Mouse (Mus musculus) cortical plate, adult 2 months (tissue): ENCODE data around the gene Lpar5.

Experiments
- CTCF ChIP-seq: fragments of 200-500 bp; IDR thresholded peaks from 2 replicates; pipeline ENCODE4 v1.5.1; 2011; ENCODE audit warnings: mild to moderate bottlenecking, control low read depth, low read length; ENCODE audit not compliant: insufficient read depth; ENCODE audit errors: extremely low read depth
- POLR2A ChIP-seq: fragments of 200-500 bp; IDR thresholded peaks from 2 replicates; pipeline ENCODE4 v1.6.1; 2011; ENCODE audit warnings: mild to moderate bottlenecking, low read length, control low read depth; ENCODE audit not compliant: insufficient read depth; ENCODE audit errors: extremely low read depth

- TF ChIP-seq POLR2A (no peak), CTCF (no peak)
These were observed 28.6 kb upstream of the Lpar5 start for GRCm38 (mm10) chr6:125039131-125039530.
